Mouse (Mus musculus) embryonic facial prominence, embryonic 14.5 days (tissue): ENCODE measurements around the gene Atp5e. TPM values are rescaled to one million over a fixed set of nuclear protein-coding genes. Genes with fewer than 3 reads are reported as not detected.

Source experiments
- ATAC-seq: fragments of 200-750 bp; cut with Nextera tagmentation; 2 replicates; pipeline ENCODE4 v1.8.0; 2017; ENCODE audit warnings: low read depth, moderate number of reproducible peaks, moderate TSS enrichment
- DNase-seq: peaks from one replicate; pipeline ENCODE4 v3.0.0-alpha.2; 2015; ENCODE audit warnings: low spot score
- H3K27ac ChIP-seq: fragments of 300-500 bp; sonication (generic); replicated peaks from 2 replicates; pipeline ENCODE4 v1.5.1; 2014; ENCODE audit warnings: low read depth, mild to moderate bottlenecking, low read length, moderate library complexity
- H3K27me3 ChIP-seq: fragments of 300-500 bp; sonication (generic); replicated peaks from 2 replicates; pipeline ENCODE4 v1.6.1; 2014; ENCODE audit warnings: low read length; ENCODE audit not compliant: control insufficient read depth, insufficient read depth
- H3K36me3 ChIP-seq: fragments of 300-500 bp; sonication (generic); 2 replicates; pipeline ENCODE4 v1.6.1; 2014; ENCODE audit warnings: low read length, mixed read lengths; ENCODE audit not compliant: control insufficient read depth, insufficient read depth
- H3K4me1 ChIP-seq: fragments of 300-500 bp; sonication (generic); 2 replicates; pipeline ENCODE4 v1.6.1; 2014; ENCODE audit warnings: antibody characterized with exemption, low read length; ENCODE audit not compliant: control insufficient read depth, insufficient read depth
- H3K4me2 ChIP-seq: fragments of 300-500 bp; sonication (generic); 2 replicates; pipeline ENCODE4 v1.6.1; 2014; ENCODE audit warnings: low read depth, mild to moderate bottlenecking, low read length, moderate library complexity, mixed read lengths
- H3K4me3 ChIP-seq: fragments of 300-500 bp; sonication (generic); 2 replicates; pipeline ENCODE4 v1.5.1; 2014; ENCODE audit warnings: low read depth, mild to moderate bottlenecking, low read length
- H3K9ac ChIP-seq: fragments of 300-500 bp; sonication (generic); 2 replicates; pipeline ENCODE4 v1.6.1; 2014; ENCODE audit warnings: low read depth, mild to moderate bottlenecking, low read length, moderate library complexity, mixed read lengths
- H3K9me3 ChIP-seq: fragments of 300-500 bp; sonication (generic); 2 replicates; pipeline ENCODE4 v1.6.1; 2016; ENCODE audit warnings: low read length; ENCODE audit not compliant: control insufficient read depth
- WGBS: fragments of 180-500 bp; shearing (Covaris S2); extraction: QIAGEN DNeasy Blood & Tissue Kit; methylation state at CpG from one replicate; pipeline ENCODE4 v1.1.7; 2014; 5-methylcytosine and 5-hydroxymethylcytosine counted together
- polyA plus RNA-seq: library from polyadenylated mRNA; unstranded; fragments of >200 nt; fragmentation: Nextera tagmentation; extraction: Ambion mirVana; gene quantifications from 2 replicates; pipeline ENCODE4 v1.2.1, GENCODE M21; 2014

Atp5e gene
- polyA plus RNA-seq, 1 experiment from 2014 or later, result 939 TPM

DNA sequence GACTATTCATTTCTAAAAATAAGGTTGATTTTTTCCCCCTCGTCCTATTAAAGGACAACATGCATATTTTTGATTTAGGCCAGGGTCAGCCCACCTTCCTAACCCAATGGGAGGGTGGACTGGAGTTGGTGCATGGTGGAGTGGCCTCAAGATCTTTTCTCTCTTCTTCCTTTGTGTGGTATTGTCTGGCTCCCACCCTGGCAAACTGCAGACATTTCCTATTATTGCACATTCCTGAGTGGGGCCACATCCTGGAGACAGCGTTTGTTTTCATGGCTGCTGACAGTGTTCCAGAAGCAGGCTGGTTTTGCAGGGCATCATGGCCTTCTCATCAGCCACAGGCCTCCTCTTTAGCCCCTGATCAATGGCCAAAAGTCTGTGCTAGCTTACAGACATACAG lies 20.9 kb downstream of the Atp5e start:
- DNase-seq (peak; percentile 20), ATAC-seq (no peak)
- no peaks in the 10 kb centered on the region for H3K27me3 ChIP-seq
- H3K4me1 ChIP-seq, result peaks cover 18% of the 10 kb centered on the region; the same call in 1 of the 2 replicates
- no peak overlapping the region for H3K4me3 ChIP-seq
- H3K9me3 ChIP-seq, result no peaks in the 10 kb centered on the region
- H3K9ac ChIP-seq, result no peak overlapping the region
- no peaks in the 10 kb centered on the region for H3K36me3 ChIP-seq
- H3K27ac ChIP-seq, result peak overlapping the region; percentile 58
- WGBS, result 39% methylated on average over 2 of the region's 2 CpGs
- no peak overlapping the region for H3K4me2 ChIP-seq

DNA sequence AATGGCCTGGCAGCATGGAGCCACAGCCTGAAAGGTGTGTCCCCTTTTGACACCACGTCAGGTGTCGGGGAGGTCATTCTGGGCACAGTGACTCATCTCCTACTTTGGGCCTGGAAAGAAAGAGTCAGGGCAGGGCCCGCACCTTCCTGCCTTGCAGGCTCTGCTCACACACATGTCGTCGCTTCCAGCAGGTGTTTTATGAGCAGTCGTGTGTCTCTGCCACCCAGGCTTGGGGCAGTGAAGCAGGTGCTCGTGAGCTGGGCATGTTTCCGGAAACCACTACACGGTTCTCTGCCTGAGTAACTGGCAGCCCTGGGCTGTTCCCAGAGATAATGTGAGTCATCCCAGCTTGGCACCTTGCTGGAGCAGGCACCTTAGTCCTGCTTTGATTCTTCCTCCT lies 21.4 kb downstream of the Atp5e start:
- Histone ChIP-seq H3K27ac (peak overlapping the region; percentile 58), H3K4me2 (no peak overlapping the region)
- ATAC-seq, result no peak

GRCm38 (mm10) chr2:174441898-174442297 lies 22.0 kb downstream of the Atp5e start:
- no peak overlapping the region for H3K4me3 ChIP-seq
- peaks cover 20% of the 10 kb centered on the region; the same call in 1 of the 2 replicates for H3K4me1 ChIP-seq
- no peak overlapping the region for H3K4me2 ChIP-seq
- no peak for ATAC-seq
- H3K27ac ChIP-seq, result no peak overlapping the region
- H3K36me3 ChIP-seq, result no peaks in the 10 kb centered on the region
- no peak overlapping the region for H3K9ac ChIP-seq
- no peaks in the 10 kb centered on the region for H3K9me3 ChIP-seq
- no peak for DNase-seq
- WGBS, result 73% methylated on average over 4 of the region's 4 CpGs
- no peaks in the 10 kb centered on the region for H3K27me3 ChIP-seq

More for the DNA sequence above, 21.4 kb downstream of the Atp5e start:
- H3K9me3 ChIP-seq, result no peaks in the 10 kb centered on the region
- H3K9ac ChIP-seq, result no peak overlapping the region
- H3K36me3 ChIP-seq, result no peaks in the 10 kb centered on the region
- no peak for DNase-seq
- H3K4me3 ChIP-seq, result no peak overlapping the region
- H3K4me1 ChIP-seq, result peaks cover 20% of the 10 kb centered on the region; the same call in 1 of the 2 replicates
- no peaks in the 10 kb centered on the region for H3K27me3 ChIP-seq
- 75% methylated on average over 9 of the region's 9 CpGs for WGBS

DNA sequence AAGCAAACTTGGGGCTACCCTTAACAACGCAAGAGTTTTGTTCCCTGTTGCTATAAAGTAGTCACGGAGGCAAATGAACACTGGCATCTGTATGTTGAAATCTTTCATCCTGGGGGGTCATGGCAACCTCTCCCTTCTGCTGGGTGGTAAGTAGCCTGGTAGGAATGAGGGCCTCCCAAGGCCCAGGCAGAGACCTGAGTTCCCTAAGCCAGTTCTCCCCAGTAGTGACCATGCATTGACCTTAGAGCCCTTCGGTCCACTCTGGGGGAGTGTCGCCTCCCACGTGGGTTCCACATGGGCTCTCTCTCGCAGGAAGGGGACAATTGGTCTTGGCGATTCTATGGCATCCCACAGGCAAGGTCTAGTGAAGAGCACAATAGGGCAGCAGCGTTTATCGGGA lies 23.9 kb downstream of the Atp5e start:
- Histone ChIP-seq H3K4me2 (no peak overlapping the region), H3K4me3 (no peak overlapping the region), H3K27me3 (no peaks in the 10 kb centered on the region), H3K27ac (no peak overlapping the region), H3K36me3 (peaks cover 6% of the 10 kb centered on the region; the same call in 1 of the 2 replicates), H3K9ac (no peak overlapping the region), H3K9me3 (no peaks in the 10 kb centered on the region), H3K4me1 (peaks cover 12% of the 10 kb centered on the region; the same call in 1 of the 2 replicates)
- WGBS, result 79% methylated on average over 9 of the region's 9 CpGs
- no peak for ATAC-seq
- DNase-seq, result no peak

GRCm38 (mm10) chr2:174439450-174439838 lies 24.5 kb downstream of the Atp5e start:
- 63% methylated on average over 5 of the region's 5 CpGs for WGBS
- Histone ChIP-seq H3K27ac (no peak overlapping the region), H3K36me3 (peaks cover 7% of the 10 kb centered on the region; the same call in 1 of the 2 replicates), H3K4me2 (peak overlapping the region; percentile 71; the same call in 1 of the 2 replicates), H3K4me1 (peaks cover 12% of the 10 kb centered on the region; the same call in 1 of the 2 replicates), H3K9ac (peak overlapping the region; percentile 64), H3K27me3 (no peaks in the 10 kb centered on the region), H3K4me3 (peak overlapping the region; percentile 51), H3K9me3 (no peaks in the 10 kb centered on the region)
- ATAC-seq (no peak), DNase-seq (no peak)

- Histone ChIP-seq H3K4me1 (peaks cover 12% of the 10 kb centered on the region; the same call in 1 of the 2 replicates), H3K9me3 (no peaks in the 10 kb centered on the region), H3K4me2 (peak within 1 kb of the TSS; percentile 71), H3K27me3 (no peaks in the 10 kb centered on the region), H3K36me3 (peaks cover 12% of the 10 kb centered on the region; the same call in 1 of the 2 replicates), H3K4me3 (peak within 1 kb of the TSS; percentile 51), H3K27ac (no peak within 1 kb of the TSS; the same call in 1 of the 2 replicates), H3K9ac (peak within 1 kb of the TSS; percentile 64)
- ATAC-seq, result peak; percentile 79
- WGBS, result 0% methylated on average over 24 of the region's 38 CpGs
- DNase-seq, result peak; percentile 71
Observed at GRCm38 (mm10) chr2:174438737-174439449, 25.0 kb downstream of the Atp5e start, which contains the start of gene Ctsz. TSS of gene Ctsz (minus strand) at chr2:174439039.

DNA sequence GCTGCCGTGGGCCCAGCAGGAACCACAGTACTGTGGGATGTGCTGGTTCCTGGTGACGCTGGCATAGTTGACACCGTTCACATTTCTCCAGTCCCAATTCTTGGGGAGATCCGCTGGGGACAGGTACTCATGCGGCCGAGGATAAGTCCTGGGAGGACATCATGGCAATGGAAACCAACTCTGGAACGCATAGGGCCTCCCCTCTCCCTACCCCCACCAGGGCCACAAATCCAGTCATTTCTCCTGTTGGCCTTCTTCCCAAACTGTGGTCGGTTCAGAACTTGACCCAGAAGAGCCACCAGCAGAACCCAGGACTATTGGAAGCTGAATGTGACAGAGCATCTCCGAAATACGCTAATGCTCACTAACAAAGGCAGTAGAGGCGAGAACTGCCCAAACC lies 25.7 kb downstream of the Atp5e start:
- peak overlapping the region; percentile 71 for H3K4me2 ChIP-seq
- ATAC-seq, result no peak; the same call in 1 of the 2 replicates
- H3K4me3 ChIP-seq, result peak overlapping the region; percentile 51
- peaks cover 12% of the 10 kb centered on the region; the same call in 1 of the 2 replicates for H3K4me1 ChIP-seq
- no peaks in the 10 kb centered on the region for H3K9me3 ChIP-seq
- no peak for DNase-seq
- H3K27ac ChIP-seq, result no peak overlapping the region; the same call in 1 of the 2 replicates
- H3K27me3 ChIP-seq, result no peaks in the 10 kb centered on the region
- peaks cover 12% of the 10 kb centered on the region; the same call in 1 of the 2 replicates for H3K36me3 ChIP-seq
- 69% methylated on average over 11 of the region's 11 CpGs for WGBS
- H3K9ac ChIP-seq, result peak overlapping the region; percentile 64

DNA sequence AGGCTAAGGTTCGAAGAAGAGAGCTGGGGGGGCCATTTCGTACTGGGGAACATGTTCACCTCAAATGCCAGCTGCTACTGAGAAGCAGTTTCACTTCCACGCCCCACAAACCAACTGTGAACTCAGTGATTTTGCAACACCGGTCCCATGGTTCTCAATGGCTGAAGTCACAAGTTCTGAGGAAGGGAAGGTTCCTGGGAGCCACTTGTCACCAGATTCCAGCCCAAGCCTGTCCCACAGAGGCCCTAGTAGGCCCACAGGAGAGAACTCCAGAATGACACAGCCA lies 26.3 kb downstream of the Atp5e start:
- H3K27me3 ChIP-seq, result no peaks in the 10 kb centered on the region
- no peak overlapping the region for H3K4me3 ChIP-seq
- no peak for ATAC-seq
- peak overlapping the region; percentile 64; the same call in 1 of the 2 replicates for H3K9ac ChIP-seq
- peak overlapping the region; percentile 71 for H3K4me2 ChIP-seq
- no peaks in the 10 kb centered on the region for H3K9me3 ChIP-seq
- H3K4me1 ChIP-seq, result peaks cover 12% of the 10 kb centered on the region; the same call in 1 of the 2 replicates
- no peak overlapping the region; the same call in 1 of the 2 replicates for H3K27ac ChIP-seq
- H3K36me3 ChIP-seq, result peaks cover 14% of the 10 kb centered on the region; the same call in 1 of the 2 replicates
- no peak for DNase-seq
- 98% methylated on average over 4 of the region's 4 CpGs for WGBS
